Mouse (Mus musculus): Measurements from ENCODE around the gene Scn4b. TPM values are rescaled to one million over a fixed set of nuclear protein-coding genes. Genes with fewer than 3 reads are reported as not detected.
A peak's percentile ranks its signal among the peaks of the same experiment; 100 is the strongest.

The Scn4b gene
- polyA plus RNA-seq, 1 experiment, result 0.02 TPM

DNA sequence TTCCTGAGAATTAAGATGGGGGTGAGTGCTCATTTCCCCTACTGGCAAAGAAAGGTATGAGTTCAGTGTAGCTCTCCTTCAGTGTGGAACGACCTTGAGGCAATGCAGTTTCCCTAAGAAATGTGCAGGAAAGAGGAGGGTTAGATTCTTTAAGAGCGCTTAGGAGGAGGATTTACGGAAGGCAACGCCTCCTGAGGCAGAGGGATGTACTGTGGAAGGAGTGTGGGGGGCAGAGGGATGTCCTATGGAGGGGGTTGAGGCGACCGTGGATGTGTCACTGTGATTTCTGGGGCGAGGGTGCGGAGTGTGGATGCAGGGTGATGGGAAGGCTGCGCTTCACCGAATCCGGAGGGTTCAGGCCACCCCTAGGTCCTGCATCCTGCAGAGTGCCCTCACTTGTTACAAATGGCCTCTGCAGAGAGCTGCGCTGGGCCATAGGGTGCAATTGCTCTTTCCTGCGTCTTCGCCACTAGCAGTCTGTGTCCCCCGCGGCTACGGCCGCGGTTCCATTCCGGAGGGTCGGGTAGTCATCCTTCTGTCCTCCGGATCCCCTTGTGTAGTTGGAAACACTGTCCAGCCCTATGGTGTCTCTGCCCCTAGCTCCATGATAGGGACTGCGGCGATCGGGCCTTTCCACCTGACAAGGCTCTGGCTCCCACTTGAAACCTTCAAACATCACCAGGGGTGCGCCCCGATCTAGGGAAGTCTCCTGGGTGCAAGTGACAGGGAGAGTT, 7.5 kb downstream of the Scn4b start:
- Histone ChIP-seq H3K4me1 (ENCODE audit: control insufficient read depth, insufficient read depth, low read length) (peaks cover 2% of the 10 kb centered on the region; the same call in 1 of the 2 replicates), H3K27ac (ENCODE audit: control insufficient read depth, insufficient read depth, low read depth, low read length) (no peak overlapping the region), H3K27me3 (ENCODE audit: control insufficient read depth, insufficient read depth, low read length) (no peaks in the 10 kb centered on the region), H3K36me3 (ENCODE audit: control insufficient read depth, insufficient read depth, low read length) (no peaks in the 10 kb centered on the region), H3K4me3 (ENCODE audit: control insufficient read depth, low read depth, low read length) (peak overlapping the region; percentile 6; the same call in 1 of the 2 replicates)
- no peak for TF ChIP-seq POLR2A (IDR thresholded peaks at IDR 0.05; ENCODE audit: control insufficient read depth, low read depth, low read length)
- TF ChIP-seq CTCF (IDR thresholded peaks at IDR 0.05; ENCODE audit: control insufficient read depth, insufficient read depth, insufficient replicate concordance, low read depth, low read length), result no peak

DNA sequence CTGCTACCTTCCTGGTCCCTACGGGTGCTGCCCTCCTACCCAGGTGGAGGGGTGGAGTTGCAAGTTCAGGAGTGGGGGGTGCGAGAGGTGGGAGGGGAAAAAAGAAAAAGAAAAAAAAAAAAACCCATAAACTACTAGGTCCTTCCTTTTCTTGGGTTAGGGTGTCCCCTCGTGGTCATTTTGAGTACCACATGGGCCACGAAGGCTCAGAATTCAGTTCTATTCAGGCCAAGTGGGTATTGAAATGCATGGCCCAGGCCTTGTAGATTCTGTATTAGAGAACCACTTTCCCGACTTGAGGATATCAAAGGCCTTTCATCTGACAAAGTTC, 8.0 kb downstream of the Scn4b start:
- H3K27me3 ChIP-seq (ENCODE audit: control insufficient read depth, insufficient read depth, low read length), result no peaks in the 10 kb centered on the region

DNA sequence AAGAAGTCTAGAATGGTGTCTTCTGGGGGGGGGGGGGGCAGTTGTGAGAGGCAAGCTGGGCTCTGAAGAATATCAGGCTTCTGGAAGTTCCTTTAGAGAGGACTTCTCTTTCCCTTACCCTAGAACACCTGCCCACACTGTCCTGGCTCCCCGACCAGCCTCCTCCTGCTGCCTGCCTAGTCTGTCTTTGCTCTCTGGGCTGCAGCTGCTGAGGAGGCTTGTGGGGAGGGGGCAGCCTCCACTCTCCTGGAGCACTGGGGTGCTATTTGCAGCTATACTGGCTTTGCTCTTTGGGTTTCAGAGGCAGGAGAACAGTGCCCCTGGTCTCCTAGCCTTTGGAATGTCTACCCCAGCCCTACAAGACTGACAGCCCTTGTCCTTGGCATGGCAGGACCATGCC, 12.7 kb downstream of the Scn4b start:
- no peaks in the 10 kb centered on the region for H3K27me3 ChIP-seq (ENCODE audit: control insufficient read depth, insufficient read depth, low read length)
- H3K36me3 ChIP-seq (ENCODE audit: control insufficient read depth, insufficient read depth, low read length), result no peaks in the 10 kb centered on the region
- peaks cover 2% of the 10 kb centered on the region; the same call in 1 of the 2 replicates for H3K4me1 ChIP-seq (ENCODE audit: control insufficient read depth, insufficient read depth, low read length)
- no peak overlapping the region for H3K27ac ChIP-seq (ENCODE audit: control insufficient read depth, insufficient read depth, low read depth, low read length)
- TF ChIP-seq POLR2A (IDR thresholded peaks at IDR 0.05; ENCODE audit: control insufficient read depth, low read depth, low read length) (no peak), CTCF (IDR thresholded peaks at IDR 0.05; ENCODE audit: control insufficient read depth, insufficient read depth, insufficient replicate concordance, low read depth, low read length) (no peak)
- H3K4me3 ChIP-seq (ENCODE audit: control insufficient read depth, low read depth, low read length), result no peak overlapping the region

More for the DNA sequence above, 8.0 kb downstream of the Scn4b start:
- H3K4me3 ChIP-seq (ENCODE audit: control insufficient read depth, low read depth, low read length), result peak overlapping the region; percentile 6; the same call in 1 of the 2 replicates
- TF ChIP-seq POLR2A (IDR thresholded peaks at IDR 0.05; ENCODE audit: control insufficient read depth, low read depth, low read length) (no peak), CTCF (IDR thresholded peaks at IDR 0.05; ENCODE audit: control insufficient read depth, insufficient read depth, insufficient replicate concordance, low read depth, low read length) (no peak)
- no peaks in the 10 kb centered on the region for H3K36me3 ChIP-seq (ENCODE audit: control insufficient read depth, insufficient read depth, low read length)
- H3K4me1 ChIP-seq (ENCODE audit: control insufficient read depth, insufficient read depth, low read length), result peaks cover 2% of the 10 kb centered on the region; the same call in 1 of the 2 replicates
- no peak overlapping the region for H3K27ac ChIP-seq (ENCODE audit: control insufficient read depth, insufficient read depth, low read depth, low read length)

DNA sequence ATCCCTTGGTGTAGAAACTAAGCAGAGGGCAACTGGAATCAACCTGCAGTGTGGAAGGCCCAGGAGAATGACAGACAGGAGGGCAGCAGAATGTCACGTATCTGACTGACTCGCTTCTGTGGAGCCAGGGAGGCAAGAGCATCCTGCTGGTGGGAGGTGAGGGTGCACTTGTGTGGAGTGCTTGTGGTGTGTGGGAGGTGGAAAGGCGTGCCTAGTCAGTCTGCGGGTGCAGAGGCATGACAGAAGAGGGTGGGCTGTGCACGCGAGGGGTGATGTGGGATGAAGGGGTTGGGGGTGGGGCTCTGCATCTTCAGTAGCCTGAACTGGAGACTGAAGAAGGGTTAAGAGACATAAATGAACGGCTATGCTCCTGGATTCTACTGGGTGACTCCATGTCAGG, 15.2 kb downstream of the Scn4b start:
- H3K27ac ChIP-seq (ENCODE audit: control insufficient read depth, insufficient read depth, low read depth, low read length), result no peak overlapping the region
- TF ChIP-seq CTCF (IDR thresholded peaks at IDR 0.05; ENCODE audit: control insufficient read depth, insufficient read depth, insufficient replicate concordance, low read depth, low read length) (no peak), POLR2A (IDR thresholded peaks at IDR 0.05; ENCODE audit: control insufficient read depth, low read depth, low read length) (no peak)
- no peaks in the 10 kb centered on the region; the same call in 1 of the 2 replicates for H3K4me1 ChIP-seq (ENCODE audit: control insufficient read depth, insufficient read depth, low read length)
- H3K36me3 ChIP-seq (ENCODE audit: control insufficient read depth, insufficient read depth, low read length), result no peaks in the 10 kb centered on the region
- H3K27me3 ChIP-seq (ENCODE audit: control insufficient read depth, insufficient read depth, low read length), result no peaks in the 10 kb centered on the region
- H3K4me3 ChIP-seq (ENCODE audit: control insufficient read depth, low read depth, low read length), result no peak overlapping the region

DNA sequence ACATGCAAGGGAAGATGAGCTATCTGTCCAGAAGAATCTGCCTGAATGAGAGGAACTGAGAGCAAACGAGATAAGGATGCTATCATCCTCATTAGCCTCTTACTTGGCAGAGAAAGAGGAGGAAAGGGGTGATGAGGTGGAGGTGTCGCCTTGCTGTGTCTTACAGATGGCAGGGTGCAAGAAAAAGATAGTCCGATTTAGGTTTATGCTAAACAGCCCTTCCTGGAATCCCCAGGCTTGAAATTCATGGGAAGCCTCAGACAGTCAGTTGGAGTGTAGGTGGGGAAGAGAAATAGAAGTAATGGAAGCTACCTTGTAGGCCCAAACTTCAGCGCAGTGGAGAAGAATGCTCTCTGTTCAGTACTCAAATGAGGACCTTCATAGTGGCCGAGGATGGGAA, 29.7 kb downstream of the Scn4b start:
- Histone ChIP-seq H3K27me3 (ENCODE audit: control insufficient read depth, insufficient read depth, low read length) (no peaks in the 10 kb centered on the region), H3K4me3 (ENCODE audit: control insufficient read depth, low read depth, low read length) (no peak overlapping the region), H3K4me1 (ENCODE audit: control insufficient read depth, insufficient read depth, low read length) (no peaks in the 10 kb centered on the region; the same call in 1 of the 2 replicates), H3K27ac (ENCODE audit: control insufficient read depth, insufficient read depth, low read depth, low read length) (no peak overlapping the region), H3K36me3 (ENCODE audit: control insufficient read depth, insufficient read depth, low read length) (no peaks in the 10 kb centered on the region)
- no peak for TF ChIP-seq CTCF (IDR thresholded peaks at IDR 0.05; ENCODE audit: control insufficient read depth, insufficient read depth, insufficient replicate concordance, low read depth, low read length)
- TF ChIP-seq POLR2A (IDR thresholded peaks at IDR 0.05; ENCODE audit: control insufficient read depth, low read depth, low read length), result no peak

DNA sequence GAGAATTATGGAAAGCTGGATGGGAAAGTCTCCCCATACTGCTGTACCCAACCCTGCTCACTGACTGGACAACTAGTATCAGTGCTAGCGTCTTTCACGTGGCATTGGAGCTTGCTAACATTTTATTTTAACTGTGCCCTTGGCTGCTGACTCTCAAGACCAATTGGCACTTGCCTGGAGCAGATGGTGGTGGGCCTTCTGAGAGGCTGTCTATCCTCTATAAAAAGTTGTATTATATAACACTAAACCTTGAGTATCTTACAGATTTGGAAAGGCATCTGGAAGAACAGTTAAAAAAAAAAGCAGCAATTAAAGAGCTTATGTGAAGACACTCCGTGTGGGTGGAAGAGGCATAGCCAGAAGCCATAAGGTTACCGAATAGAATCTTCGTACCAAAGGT, 32.0 kb downstream of the Scn4b start:
- TF ChIP-seq CTCF (IDR thresholded peaks at IDR 0.05; ENCODE audit: control insufficient read depth, insufficient read depth, insufficient replicate concordance, low read depth, low read length) (no peak), POLR2A (IDR thresholded peaks at IDR 0.05; ENCODE audit: control insufficient read depth, low read depth, low read length) (no peak)
- no peaks in the 10 kb centered on the region for H3K27me3 ChIP-seq (ENCODE audit: control insufficient read depth, insufficient read depth, low read length)

DNA sequence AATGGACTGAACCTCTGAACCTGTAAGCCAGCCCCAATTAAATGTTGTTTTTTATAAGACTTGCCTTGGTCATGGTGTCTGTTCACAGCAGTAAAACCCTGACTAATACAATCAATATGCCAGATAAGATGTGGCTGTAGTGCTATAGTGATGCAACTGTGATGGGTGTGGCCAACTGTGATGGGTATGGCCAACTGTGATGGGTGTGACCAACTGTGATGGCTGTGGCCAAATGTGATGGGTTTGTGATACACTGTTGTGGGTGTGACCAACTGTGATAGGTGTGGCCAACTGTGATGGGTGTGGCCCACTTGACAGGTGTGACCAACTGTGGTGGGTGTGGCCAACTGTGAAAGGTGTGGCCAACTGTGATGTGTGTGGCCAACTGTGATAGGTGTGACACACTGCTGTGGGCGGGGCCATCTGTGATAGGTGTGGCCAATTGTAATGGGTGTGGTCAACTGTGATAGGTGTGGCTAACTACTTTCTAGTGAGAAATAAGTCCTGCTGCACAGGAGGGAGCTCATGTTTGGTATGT, 32.9 kb downstream of the Scn4b start:
- no peaks in the 10 kb centered on the region for H3K36me3 ChIP-seq (ENCODE audit: control insufficient read depth, insufficient read depth, low read length)
- no peaks in the 10 kb centered on the region; the same call in 1 of the 2 replicates for H3K4me1 ChIP-seq (ENCODE audit: control insufficient read depth, insufficient read depth, low read length)
- TF ChIP-seq CTCF (IDR thresholded peaks at IDR 0.05; ENCODE audit: control insufficient read depth, insufficient read depth, insufficient replicate concordance, low read depth, low read length), result no peak
- TF ChIP-seq POLR2A (IDR thresholded peaks at IDR 0.05; ENCODE audit: control insufficient read depth, low read depth, low read length), result no peak
- H3K4me3 ChIP-seq (ENCODE audit: control insufficient read depth, low read depth, low read length), result no peak overlapping the region
- no peaks in the 10 kb centered on the region for H3K27me3 ChIP-seq (ENCODE audit: control insufficient read depth, insufficient read depth, low read length)
- H3K27ac ChIP-seq (ENCODE audit: control insufficient read depth, insufficient read depth, low read depth, low read length), result no peak overlapping the region

More for the DNA sequence above, 32.0 kb downstream of the Scn4b start:
- Histone ChIP-seq H3K4me3 (ENCODE audit: control insufficient read depth, low read depth, low read length) (no peak overlapping the region), H3K36me3 (ENCODE audit: control insufficient read depth, insufficient read depth, low read length) (no peaks in the 10 kb centered on the region), H3K4me1 (ENCODE audit: control insufficient read depth, insufficient read depth, low read length) (no peaks in the 10 kb centered on the region; the same call in 1 of the 2 replicates), H3K27ac (ENCODE audit: control insufficient read depth, insufficient read depth, low read depth, low read length) (no peak overlapping the region)
